Mouse (Mus musculus) CH12.LX (cell line): ENCODE data around the gene Fgfr2.

Source experiments
- CTCF ChIP-seq, 2 experiments: IDR thresholded peaks in 1 of 2; conservative IDR thresholded peaks in 1 of 2; 2 replicates each; pipeline ENCODE4 v1.5.1; 2011 to 2012; ENCODE audit warnings: low read depth in 2 of 2, low read length in 2 of 2, improper control_type of control experiment in 1 of 2, inconsistent platforms in 1 of 2, mild to moderate bottlenecking in 1 of 2, moderate library complexity in 1 of 2
- E2F4 ChIP-seq: IDR thresholded peaks from 2 replicates; pipeline ENCODE4 v1.6.1; 2011; ENCODE audit warnings: low read depth, low read length, improper control_type of control experiment; ENCODE audit not compliant: insufficient replicate concordance
- EP300 ChIP-seq: IDR thresholded peaks from 2 replicates; pipeline ENCODE4 v1.6.1; 2011; ENCODE audit warnings: low read length, improper control_type of control experiment
- GABPA ChIP-seq: IDR thresholded peaks from 2 replicates; pipeline ENCODE4 v1.6.1; 2012; ENCODE audit warnings: low read depth, low read length, improper control_type of control experiment, inconsistent platforms; ENCODE audit not compliant: insufficient replicate concordance
- IRF4 ChIP-seq: IDR thresholded peaks from 2 replicates; pipeline ENCODE4 v1.6.1; 2014; ENCODE audit warnings: low read depth, mild to moderate bottlenecking, inconsistent platforms, low read length, improper control_type of control experiment
- KAT2A ChIP-seq: IDR thresholded peaks from 2 replicates; pipeline ENCODE4 v1.6.1; 2012; ENCODE audit warnings: low read length, improper control_type of control experiment, inconsistent platforms; ENCODE audit not compliant: insufficient replicate concordance
- MEF2A ChIP-seq: IDR thresholded peaks from 2 replicates; pipeline ENCODE4 v1.6.1; 2014; ENCODE audit warnings: low read depth, mild to moderate bottlenecking, inconsistent platforms, low read length, improper control_type of control experiment, borderline replicate concordance
- NRF1 ChIP-seq: IDR thresholded peaks from 2 replicates; pipeline ENCODE4 v1.6.1; 2014; ENCODE audit warnings: low read depth, mild to moderate bottlenecking, inconsistent platforms, low read length, improper control_type of control experiment, moderate library complexity
- POLR2A ChIP-seq: IDR thresholded peaks from 2 replicates; pipeline ENCODE4 v1.6.1; 2011; ENCODE audit warnings: low read depth, mild to moderate bottlenecking, improper control_type of control experiment, low read length
- SIN3A ChIP-seq: IDR thresholded peaks from 2 replicates; pipeline ENCODE4 v1.6.1; 2012; ENCODE audit warnings: low read length, improper control_type of control experiment, inconsistent platforms
- TBP ChIP-seq: conservative IDR thresholded peaks from 2 replicates; pipeline ENCODE4 v1.6.1; 2011; ENCODE audit warnings: low read depth, low read length, improper control_type of control experiment
- USF1 ChIP-seq: IDR thresholded peaks from 2 replicates; pipeline ENCODE4 v1.6.1; 2014; ENCODE audit warnings: low read depth, mild to moderate bottlenecking, inconsistent platforms, low read length, improper control_type of control experiment
- ZC3H11A ChIP-seq: IDR thresholded peaks from 2 replicates; pipeline ENCODE4 v1.6.1; 2012; ENCODE audit warnings: low read depth, mild to moderate bottlenecking, inconsistent platforms, low read length, improper control_type of control experiment

- TF ChIP-seq EP300 (no peak), SIN3A (no peak), NRF1 (no peak), ZC3H11A (no peak), USF1 (no peak), CTCF (conservative IDR thresholded peaks at IDR 0.05 in 1 of 2, IDR thresholded peaks at IDR 0.05 in 1 of 2; ENCODE audit: low read depth in 2 of 2, low read length in 2 of 2) (no peak), TBP (no peak), MEF2A (no peak), E2F4 (no peak), IRF4 (no peak), POLR2A (no peak), KAT2A (no peak), GABPA (no peak)
Measured at GRCm38 (mm10) chr7:130298926-130299594, 2824.1 kb downstream of the Fgfr2 start.
